Mouse (Mus musculus): Measurements from ENCODE around the gene Cst6. TPM values are rescaled to one million over a fixed set of nuclear protein-coding genes. Genes with fewer than 3 reads are reported as not detected.

Gene Cst6
- polyA plus RNA-seq, 1 experiment, result not detected

- no peak for TF ChIP-seq CTCF (IDR thresholded peaks at IDR 0.05; ENCODE audit: low read depth, low read length)
- no peak for TF ChIP-seq POLR2A (IDR thresholded peaks at IDR 0.05; ENCODE audit: borderline replicate concordance, low read depth, low read length)
These were observed 12.8 kb upstream of the Cst6 start for GRCm38 (mm10) chr19:5362186-5362585.

DNA sequence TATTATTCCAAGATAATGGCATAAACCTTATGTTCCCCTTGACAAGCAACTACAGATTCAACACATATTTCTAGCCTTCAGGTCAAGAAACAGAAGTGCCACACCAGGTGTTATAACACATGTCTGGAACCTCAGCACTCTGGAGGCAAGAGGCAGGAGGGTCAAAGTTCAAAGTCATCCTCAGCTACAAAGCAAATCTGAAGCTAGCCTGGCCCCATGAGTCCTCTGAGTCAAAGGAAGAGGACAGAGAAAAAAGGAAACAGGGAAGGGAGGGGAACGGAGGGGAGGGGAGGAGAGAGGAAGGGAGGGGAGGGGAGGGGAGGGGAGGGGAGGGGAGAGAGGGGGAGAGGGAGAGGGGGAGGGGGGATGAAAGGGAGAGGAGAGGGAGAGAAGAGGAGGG, 6.7 kb upstream of the Cst6 start:
- Histone ChIP-seq H3K27ac (ENCODE audit: insufficient read depth, low read depth, low read length) (no peak overlapping the region), H3K4me3 (ENCODE audit: insufficient read depth, low read length) (no peak overlapping the region), H3K4me1 (ENCODE audit: control insufficient read depth, insufficient read depth, low read length) (peaks cover 5% of the 10 kb centered on the region)
- TF ChIP-seq CTCF (IDR thresholded peaks at IDR 0.05; ENCODE audit: low read depth, low read length), result no peak
- TF ChIP-seq POLR2A (IDR thresholded peaks at IDR 0.05; ENCODE audit: borderline replicate concordance, low read depth, low read length), result no peak

More at GRCm38 (mm10) chr19:5362186-5362585, 12.8 kb upstream of the Cst6 start:
- no peak overlapping the region for H3K27ac ChIP-seq (ENCODE audit: insufficient read depth, low read depth, low read length)
- H3K4me1 ChIP-seq (ENCODE audit: control insufficient read depth, insufficient read depth, low read length), result peaks cover 6% of the 10 kb centered on the region; the same call in 1 of the 2 replicates
- no peak overlapping the region for H3K4me3 ChIP-seq (ENCODE audit: insufficient read depth, low read length)

- Histone ChIP-seq H3K4me3 (ENCODE audit: insufficient read depth, low read length) (no peak overlapping the region), H3K27ac (ENCODE audit: insufficient read depth, low read depth, low read length) (no peak overlapping the region), H3K4me1 (ENCODE audit: control insufficient read depth, insufficient read depth, low read length) (peaks cover 5% of the 10 kb centered on the region)
- TF ChIP-seq CTCF (IDR thresholded peaks at IDR 0.05; ENCODE audit: low read depth, low read length) (no peak), POLR2A (IDR thresholded peaks at IDR 0.05; ENCODE audit: borderline replicate concordance, low read depth, low read length) (no peak)
These were observed 4.2 kb upstream of the Cst6 start for GRCm38 (mm10) chr19:5353609-5354008.

GRCm38 (mm10) chr19:5348526-5349501, 560 bp downstream of the Cst6 start:
- Histone ChIP-seq H3K4me1 (ENCODE audit: control insufficient read depth, insufficient read depth, low read length) (peaks cover 12% of the 10 kb centered on the region), H3K27ac (ENCODE audit: insufficient read depth, low read depth, low read length) (no peak overlapping the region), H3K4me3 (ENCODE audit: insufficient read depth, low read length) (peak overlapping the region; percentile 2; the same call in 1 of the 2 replicates)
- TF ChIP-seq POLR2A (IDR thresholded peaks at IDR 0.05; ENCODE audit: borderline replicate concordance, low read depth, low read length) (no peak), CTCF (IDR thresholded peaks at IDR 0.05; ENCODE audit: low read depth, low read length) (peak; percentile 23; the same call in 1 of the 2 replicates)

DNA sequence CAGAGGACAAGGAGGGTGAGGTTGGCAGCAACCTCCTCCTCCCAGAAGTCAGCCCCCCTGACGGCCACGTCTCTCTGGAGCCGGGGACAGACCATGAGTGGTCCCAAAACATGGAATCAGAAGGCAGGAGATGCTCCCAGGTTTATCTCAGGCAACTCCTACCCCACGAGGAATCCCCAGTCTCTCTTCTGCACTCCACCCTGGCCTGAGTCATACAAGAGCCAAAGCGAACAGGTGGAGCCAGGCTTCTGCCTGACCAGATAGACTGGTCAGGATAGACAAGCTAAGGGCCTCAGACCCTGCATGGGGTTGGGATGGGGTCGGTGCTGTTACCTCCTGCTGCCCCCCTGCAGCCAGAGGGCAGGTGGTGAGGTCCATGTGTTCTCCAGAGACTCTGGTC, 1.3 kb downstream of the Cst6 start:
- Histone ChIP-seq H3K4me3 (ENCODE audit: insufficient read depth, low read length) (no peak overlapping the region), H3K4me1 (ENCODE audit: control insufficient read depth, insufficient read depth, low read length) (peaks cover 12% of the 10 kb centered on the region)

DNA sequence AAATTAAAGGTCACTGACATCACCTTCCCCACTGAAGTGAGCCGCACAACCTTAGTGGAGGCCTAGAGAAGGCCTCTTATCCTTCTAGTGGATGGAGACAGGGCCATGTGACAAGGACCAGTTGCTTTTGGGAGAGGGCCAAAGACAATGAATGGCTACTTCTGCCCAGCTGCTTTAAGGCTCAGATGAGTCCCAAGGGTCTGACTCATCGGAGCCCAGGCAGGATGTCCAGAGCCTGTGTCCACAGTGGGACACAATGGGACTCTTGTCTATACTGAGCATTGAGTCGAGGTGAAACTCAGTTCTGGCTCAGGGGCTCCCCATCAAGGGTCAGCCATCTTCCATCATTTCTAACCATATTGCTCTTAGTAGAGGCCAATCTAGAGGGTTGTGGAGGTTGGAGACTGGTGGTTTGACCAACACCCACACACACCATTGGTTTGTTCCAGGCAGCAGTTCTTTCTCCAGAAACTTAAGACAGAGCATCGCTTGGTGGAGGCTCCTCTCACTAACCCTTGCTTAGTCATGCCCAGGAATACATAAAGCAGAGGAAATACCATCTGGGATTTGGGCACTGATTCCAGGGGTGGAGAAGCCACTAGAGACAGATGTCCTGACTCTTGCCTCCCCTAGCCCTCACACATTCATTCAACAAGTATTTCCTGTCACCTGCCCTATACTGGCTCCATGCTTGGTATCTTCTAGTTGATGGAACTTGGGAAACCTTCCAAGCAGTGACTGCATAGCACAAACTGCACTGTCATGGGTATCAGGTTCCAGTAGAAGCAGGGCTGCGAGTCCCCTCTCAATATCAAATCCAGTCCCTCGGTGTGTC, 3.9 kb downstream of the Cst6 start:
- no peak for TF ChIP-seq CTCF (IDR thresholded peaks at IDR 0.05; ENCODE audit: low read depth, low read length)
- TF ChIP-seq POLR2A (IDR thresholded peaks at IDR 0.05; ENCODE audit: borderline replicate concordance, low read depth, low read length), result no peak
- no peak overlapping the region for H3K27ac ChIP-seq (ENCODE audit: insufficient read depth, low read depth, low read length)
- no peak overlapping the region for H3K4me3 ChIP-seq (ENCODE audit: insufficient read depth, low read length)
- H3K4me1 ChIP-seq (ENCODE audit: control insufficient read depth, insufficient read depth, low read length), result peaks cover 12% of the 10 kb centered on the region

More for the DNA sequence above, 1.3 kb downstream of the Cst6 start:
- TF ChIP-seq POLR2A (IDR thresholded peaks at IDR 0.05; ENCODE audit: borderline replicate concordance, low read depth, low read length) (no peak), CTCF (IDR thresholded peaks at IDR 0.05; ENCODE audit: low read depth, low read length) (no peak)
- no peak overlapping the region for H3K27ac ChIP-seq (ENCODE audit: insufficient read depth, low read depth, low read length)

DNA sequence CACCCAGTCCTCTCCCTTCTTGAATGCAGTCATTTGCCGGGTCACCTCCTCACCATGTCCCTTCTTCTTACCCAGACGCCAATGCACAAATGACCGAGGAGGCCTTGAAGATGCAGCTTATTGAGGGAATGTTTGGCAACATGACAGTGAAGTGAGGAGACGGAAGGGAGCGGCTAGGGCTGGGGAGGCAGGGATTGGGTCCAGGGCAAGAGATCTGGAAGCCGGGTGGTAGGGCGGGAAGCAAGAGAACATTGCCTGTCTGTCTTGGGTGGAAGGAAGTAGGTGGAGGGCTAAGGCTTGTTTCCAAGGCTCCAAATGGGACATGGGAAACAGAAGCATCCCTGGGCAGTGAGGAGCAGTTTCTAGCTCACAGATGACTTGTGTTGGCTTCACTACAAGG, 8.0 kb downstream of the Cst6 start:
- TF ChIP-seq POLR2A (IDR thresholded peaks at IDR 0.05; ENCODE audit: borderline replicate concordance, low read depth, low read length) (no peak), CTCF (IDR thresholded peaks at IDR 0.05; ENCODE audit: low read depth, low read length) (no peak)
- Histone ChIP-seq H3K27ac (ENCODE audit: insufficient read depth, low read depth, low read length) (no peak overlapping the region), H3K4me3 (ENCODE audit: insufficient read depth, low read length) (no peak overlapping the region), H3K4me1 (ENCODE audit: control insufficient read depth, insufficient read depth, low read length) (peaks cover 12% of the 10 kb centered on the region)

GRCm38 (mm10) chr19:5337975-5338374, 11.4 kb downstream of the Cst6 start:
- Histone ChIP-seq H3K4me1 (ENCODE audit: control insufficient read depth, insufficient read depth, low read length) (no peaks in the 10 kb centered on the region), H3K27ac (ENCODE audit: insufficient read depth, low read depth, low read length) (no peak overlapping the region), H3K4me3 (ENCODE audit: insufficient read depth, low read length) (no peak overlapping the region)
- peak; percentile 94 for TF ChIP-seq CTCF (IDR thresholded peaks at IDR 0.05; ENCODE audit: low read depth, low read length)
- TF ChIP-seq POLR2A (IDR thresholded peaks at IDR 0.05; ENCODE audit: borderline replicate concordance, low read depth, low read length), result no peak

GRCm38 (mm10) chr19:5335441-5335840, 13.9 kb downstream of the Cst6 start, which contains the start of gene Catsper1:
TSS of gene Catsper1 (plus strand) at chr19:5335741.
- TF ChIP-seq CTCF (IDR thresholded peaks at IDR 0.05; ENCODE audit: low read depth, low read length) (no peak), POLR2A (IDR thresholded peaks at IDR 0.05; ENCODE audit: borderline replicate concordance, low read depth, low read length) (no peak)
- no peaks in the 10 kb centered on the region for H3K4me1 ChIP-seq (ENCODE audit: control insufficient read depth, insufficient read depth, low read length)
- no peak within 1 kb of the TSS for H3K4me3 ChIP-seq (ENCODE audit: insufficient read depth, low read length)
- H3K27ac ChIP-seq (ENCODE audit: insufficient read depth, low read depth, low read length), result no peak within 1 kb of the TSS

All from bone marrow macrophage, adult 2 months (primary cell).